Mouse (Mus musculus) thymus, adult 2 months (tissue): ENCODE results near the gene Dnaaf2. TPM values are rescaled to one million over a fixed set of nuclear protein-coding genes. Genes with fewer than 3 reads are reported as not detected.

ENCODE experiments used
- DNase-seq: peaks from one replicate; pipeline ENCODE4 v3.0.0; 2021
- H3K27ac ChIP-seq: fragments of 200-500 bp; 2 replicates; pipeline ENCODE4 v1.5.1; 2012; ENCODE audit warnings: low read length, control low read depth; ENCODE audit not compliant: control insufficient read depth, insufficient read depth
- H3K27me3 ChIP-seq: fragments of 200-500 bp; 2 replicates; pipeline ENCODE4 v1.6.1; 2012; ENCODE audit warnings: mild to moderate bottlenecking, low read length, moderate library complexity, mixed read lengths; ENCODE audit not compliant: control insufficient read depth, insufficient read depth
- H3K36me3 ChIP-seq: fragments of 200-500 bp; 2 replicates; pipeline ENCODE4 v1.6.1; 2012; ENCODE audit warnings: mild to moderate bottlenecking, low read length, moderate library complexity; ENCODE audit not compliant: control insufficient read depth, insufficient read depth
- H3K4me1 ChIP-seq: fragments of 200-500 bp; replicated peaks from 2 replicates; pipeline ENCODE4 v1.6.1; 2012; ENCODE audit warnings: low read length; ENCODE audit not compliant: control insufficient read depth, insufficient read depth
- H3K4me3 ChIP-seq: fragments of 200-500 bp; 2 replicates; pipeline ENCODE4 v1.5.1; 2012; ENCODE audit warnings: mild to moderate bottlenecking, low read length, control low read depth, moderate library complexity; ENCODE audit not compliant: control insufficient read depth, insufficient read depth
- CTCF ChIP-seq: fragments of 200-500 bp; IDR thresholded peaks from 2 replicates; pipeline ENCODE4 v1.5.1; 2012; ENCODE audit warnings: mild to moderate bottlenecking, control low read depth, low read length, moderate library complexity, borderline replicate concordance; ENCODE audit not compliant: control insufficient read depth, poor library complexity, insufficient read depth; ENCODE audit errors: extremely low read depth
- POLR2A ChIP-seq: fragments of 200-500 bp; IDR thresholded peaks from 2 replicates; pipeline ENCODE4 v1.6.1; 2012; ENCODE audit warnings: mild to moderate bottlenecking, low read length, control low read depth, moderate library complexity; ENCODE audit not compliant: control insufficient read depth, poor library complexity, insufficient read depth; ENCODE audit errors: extremely low read depth
- WGBS: fragments of 180-500 bp; shearing (Covaris S2); methylation state at CpG from one replicate; pipeline ENCODE4 v1.1.7; 2018; 5-methylcytosine and 5-hydroxymethylcytosine counted together
- polyA plus RNA-seq: library from polyadenylated mRNA; depleted of rRNA; stranded (reverse); fragments of >200 nt; gene quantifications from 2 replicates; pipeline ENCODE4 v1.2.3, GENCODE M21; 2012; rRNA removed

Dnaaf2 gene
- polyA plus RNA-seq, 1 experiment, result 4.8 TPM

- no peaks in the 10 kb centered on the region for H3K36me3 ChIP-seq
- no peak for DNase-seq
- 95% methylated on average over 7 of the region's 7 CpGs for WGBS
- TF ChIP-seq POLR2A (no peak), CTCF (no peak)
- no peaks in the 10 kb centered on the region for H3K4me1 ChIP-seq
- no peak overlapping the region for H3K27ac ChIP-seq
- H3K4me3 ChIP-seq, result no peak overlapping the region
- H3K27me3 ChIP-seq, result no peaks in the 10 kb centered on the region
Observed at GRCm38 (mm10) chr12:69139841-69140240, 58.4 kb downstream of the Dnaaf2 start.

- no peaks in the 10 kb centered on the region for H3K27me3 ChIP-seq
- 91% methylated on average over 3 of the region's 3 CpGs for WGBS
Observed at GRCm38 (mm10) chr12:69139201-69139600, 59.0 kb downstream of the Dnaaf2 start.

More at GRCm38 (mm10) chr12:69139201-69139600, 59.0 kb downstream of the Dnaaf2 start:
- TF ChIP-seq POLR2A (no peak), CTCF (no peak)
- DNase-seq, result no peak
- H3K4me1 ChIP-seq, result no peaks in the 10 kb centered on the region
- no peaks in the 10 kb centered on the region for H3K36me3 ChIP-seq
- H3K4me3 ChIP-seq, result no peak overlapping the region
- no peak overlapping the region for H3K27ac ChIP-seq

Other genes starting within 250 kb of the Dnaaf2 start
- 1,765 and 2,152 TPM in 2 replicates for gene Rps29, start 39.2 kb downstream of the Dnaaf2 start, polyA plus RNA-seq
- 6.5 and 11.1 TPM in 2 replicates for gene Lrr1, start 29.6 kb downstream of the Dnaaf2 start, polyA plus RNA-seq
- gene Rpl36al, start 14.3 kb downstream of the Dnaaf2 start, polyA plus RNA-seq, result 153 and 166 TPM in 2 replicates
- gene Mgat2, start 14.3 kb downstream of the Dnaaf2 start, polyA plus RNA-seq, result 21.5 and 21.8 TPM in 2 replicates
- gene Gm49383, start 1.3 kb downstream of the Dnaaf2 start, polyA plus RNA-seq, result 5.5 and 9.5 TPM in 2 replicates
- 0.36 and 1.3 TPM in 2 replicates for gene Gm49384, start 5.8 kb upstream of the Dnaaf2 start, polyA plus RNA-seq
- gene Pole2, start 29.8 kb upstream of the Dnaaf2 start, polyA plus RNA-seq, result 16.5 and 16.9 TPM in 2 replicates
- gene Klhdc1, start 42.7 kb upstream of the Dnaaf2 start, polyA plus RNA-seq, result 1.2 and 1.4 TPM in 2 replicates
- gene Klhdc2, start 98.3 kb upstream of the Dnaaf2 start, polyA plus RNA-seq, result 20.0 and 21.7 TPM in 2 replicates
- 7.3 and 8.5 TPM in 2 replicates for gene Nemf, start 158.7 kb upstream of the Dnaaf2 start, polyA plus RNA-seq
- gene Arf6, start 173.7 kb upstream of the Dnaaf2 start, polyA plus RNA-seq, result 226 and 341 TPM in 2 replicates
- gene Gm9887, start 174.0 kb upstream of the Dnaaf2 start, polyA plus RNA-seq, result 1.1 and 2.8 TPM in 2 replicates